Mouse (Mus musculus): ENCODE results near the gene Pabpc1l.

The Pabpc1l gene

GRCm38 (mm10) chr2:164083609-164084341 is 58.5 kb downstream of the Pabpc1l start:
- DNase-seq (ENCODE audit: low read depth, low spot score), result no peak

GRCm38 (mm10) chr2:164084342-164084700 is 59.1 kb downstream of the Pabpc1l start:
- DNase-seq (ENCODE audit: low read depth, low spot score), result no peak

GRCm38 (mm10) chr2:164087416-164088017 is 62.3 kb downstream of the Pabpc1l start:
- DNase-seq (ENCODE audit: low read depth, low spot score), result no peak

DNA sequence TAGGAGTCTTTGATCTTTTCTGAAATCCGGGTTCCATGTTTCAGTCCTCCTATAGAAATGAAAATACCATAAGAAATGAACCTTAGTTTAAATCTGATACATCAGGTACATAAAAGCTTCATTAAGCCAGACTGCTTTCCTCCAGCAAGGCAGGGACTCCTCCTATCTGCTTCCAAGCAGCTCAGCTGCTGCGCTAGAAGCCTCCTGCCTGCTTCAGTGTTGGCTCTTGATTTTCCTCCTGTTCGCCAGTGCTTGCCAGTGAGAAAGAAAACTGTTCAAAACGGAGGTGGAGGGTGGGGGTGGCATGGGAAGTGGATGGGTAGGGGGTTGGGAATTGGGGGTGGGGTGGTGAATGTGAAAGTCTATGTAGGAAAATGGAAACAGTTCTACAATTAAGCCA is 64.3 kb downstream of the Pabpc1l start:
- no peak for DNase-seq (ENCODE audit: low read depth, low spot score)

GRCm38 (mm10) chr2:164094152-164094551 is 68.9 kb downstream of the Pabpc1l start:
- no peak for DNase-seq (ENCODE audit: low read depth, low spot score)

DNA sequence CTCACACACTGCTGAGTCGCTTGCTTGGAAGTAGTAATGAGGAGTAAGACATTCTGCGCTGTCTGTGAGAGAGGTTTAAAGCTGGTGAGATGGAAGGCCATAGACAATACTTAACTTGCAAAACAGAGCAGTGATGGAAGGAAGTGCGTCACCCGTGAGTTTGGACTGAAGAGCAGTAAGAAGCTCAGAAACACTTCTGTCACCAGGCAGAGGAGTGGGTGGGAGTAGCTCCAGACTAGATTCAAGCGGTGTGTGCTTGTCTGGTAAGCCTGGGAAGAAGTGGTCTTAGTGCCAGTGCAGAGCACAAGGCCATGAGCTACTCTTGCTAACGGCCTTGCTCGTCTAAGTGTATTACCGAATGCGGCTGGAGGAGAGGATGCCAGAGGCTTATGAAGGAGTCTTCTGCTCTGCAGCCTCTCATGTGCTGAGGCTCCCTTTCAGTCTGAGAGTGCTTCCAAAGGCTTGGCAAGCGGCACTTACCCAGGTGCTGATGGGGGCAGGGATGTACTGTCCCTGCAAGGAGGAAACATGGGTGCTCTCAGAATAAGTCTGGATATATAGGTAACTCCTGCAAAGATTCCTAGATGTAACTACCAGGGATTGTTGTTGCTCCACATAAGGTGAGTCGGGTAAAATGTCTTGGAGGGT is 73.5 kb downstream of the Pabpc1l start:
- no peak for DNase-seq (ENCODE audit: low read depth, low spot score)
